Mouse (Mus musculus) brown adipose tissue, adult 24 weeks (tissue): ENCODE measurements at regions not wholly inside any gene's neighbourhood (a gene's known extent, or its start where the extent isn't known, plus 50 kb on each side); places are given as distances from the start of the nearest gene placed in this dataset.
"Not testable (repeated sequence)": the region's sequence is repeated elsewhere in the genome, so short reads cannot be mapped to it uniquely, and the experiment has no call there.

Experiments used
- H3K27ac ChIP-seq: fragments of 200-500 bp; replicated peaks from 2 replicates; pipeline ENCODE4 v1.5.1; 2012; ENCODE audit warnings: low read depth, mild to moderate bottlenecking, low read length
- H3K4me1 ChIP-seq: fragments of 200-500 bp; 2 replicates; pipeline ENCODE4 v1.6.1; 2012; ENCODE audit warnings: low read length, mixed read lengths; ENCODE audit not compliant: control insufficient read depth, insufficient read depth, insufficient read length
- H3K4me3 ChIP-seq: fragments of 200-500 bp; 2 replicates; pipeline ENCODE4 v1.5.1; 2012; ENCODE audit warnings: low read depth, mild to moderate bottlenecking, low read length, moderate library complexity; ENCODE audit not compliant: insufficient read depth

GRCm38 (mm10) chr9:85637274-85637673, 111.9 kb downstream of the Ibtk start:
- no peaks in the 10 kb centered on the region for H3K4me1 ChIP-seq
- H3K4me3 ChIP-seq: no peak overlapping the region
- no peak overlapping the region for H3K27ac ChIP-seq

GRCm38 (mm10) chr9:85636131-85636447, 113.0 kb downstream of the Ibtk start:
- Histone ChIP-seq H3K4me3 (no peak overlapping the region), H3K27ac (no peak overlapping the region), H3K4me1 (no peaks in the 10 kb centered on the region)

GRCm38 (mm10) chr9:85635438-85636130, 113.5 kb downstream of the Ibtk start:
- Histone ChIP-seq H3K4me1 (no peaks in the 10 kb centered on the region), H3K4me3 (no peak overlapping the region), H3K27ac (no peak overlapping the region)

- H3K4me1 ChIP-seq, H3K4me3 ChIP-seq, H3K27ac ChIP-seq: not testable (repeated sequence)
Observed at GRCm38 (mm10) chr9:85634786-85635185, 114.3 kb downstream of the Ibtk start.

- Histone ChIP-seq H3K4me1 (peaks cover 2% of the 10 kb centered on the region; the same call in 1 of the 2 replicates), H3K27ac (no peak overlapping the region), H3K4me3 (no peak overlapping the region)
Observed at GRCm38 (mm10) chr9:85617972-85618371, 131.2 kb downstream of the Ibtk start.

GRCm38 (mm10) chr9:85617177-85617777, 131.9 kb downstream of the Ibtk start:
- H3K4me3 ChIP-seq: no peak overlapping the region
- peaks cover 2% of the 10 kb centered on the region; the same call in 1 of the 2 replicates for H3K4me1 ChIP-seq
- no peak overlapping the region for H3K27ac ChIP-seq

GRCm38 (mm10) chr9:85616266-85616869, 132.8 kb downstream of the Ibtk start:
- H3K4me3 ChIP-seq: no peak overlapping the region
- H3K27ac ChIP-seq: no peak overlapping the region

GRCm38 (mm10) chr9:85609152-85609551, 140.0 kb downstream of the Ibtk start:
- Histone ChIP-seq H3K4me1 (no peaks in the 10 kb centered on the region), H3K4me3 (no peak overlapping the region), H3K27ac (no peak overlapping the region)

More at GRCm38 (mm10) chr9:85616266-85616869, 132.8 kb downstream of the Ibtk start:
- H3K4me1 ChIP-seq: peaks cover 2% of the 10 kb centered on the region; the same call in 1 of the 2 replicates

GRCm38 (mm10) chr9:85596959-85597358, 152.2 kb downstream of the Ibtk start:
- Histone ChIP-seq H3K4me1 (no peaks in the 10 kb centered on the region), H3K4me3 (no peak overlapping the region), H3K27ac (no peak overlapping the region)

GRCm38 (mm10) chr9:85593867-85594266, 155.3 kb downstream of the Ibtk start:
- Histone ChIP-seq H3K4me3 (no peak overlapping the region), H3K4me1 (no peaks in the 10 kb centered on the region), H3K27ac (no peak overlapping the region)

GRCm38 (mm10) chr9:85592639-85593038, 156.5 kb downstream of the Ibtk start:
- no peak overlapping the region for H3K4me3 ChIP-seq
- H3K4me1 ChIP-seq: no peaks in the 10 kb centered on the region
- H3K27ac ChIP-seq: no peak overlapping the region

GRCm38 (mm10) chr9:85589210-85589609, 159.9 kb downstream of the Ibtk start:
- no peak overlapping the region for H3K4me3 ChIP-seq
- H3K4me1 ChIP-seq: no peaks in the 10 kb centered on the region
- no peak overlapping the region for H3K27ac ChIP-seq

- Histone ChIP-seq H3K4me1 (no peaks in the 10 kb centered on the region), H3K27ac (no peak overlapping the region), H3K4me3 (no peak overlapping the region)
Observed at GRCm38 (mm10) chr9:85588077-85588476, 161.1 kb downstream of the Ibtk start.

- no peak overlapping the region for H3K27ac ChIP-seq
- no peaks in the 10 kb centered on the region for H3K4me1 ChIP-seq
- no peak overlapping the region for H3K4me3 ChIP-seq
Observed at GRCm38 (mm10) chr9:85581028-85581595, 168.0 kb downstream of the Ibtk start.

GRCm38 (mm10) chr9:85577812-85578211, 171.3 kb downstream of the Ibtk start:
- Histone ChIP-seq H3K4me1 (no peaks in the 10 kb centered on the region), H3K4me3 (no peak overlapping the region), H3K27ac (peak overlapping the region; percentile 43; the same call in 1 of the 2 replicates)
